Mouse (Mus musculus): ENCODE measurements around the gene Wdtc1.

GRCm38 (mm10) chr4:133285950-133286349 is 67.3 kb downstream of the Wdtc1 start:
- TF ChIP-seq CTCF (IDR thresholded peaks at IDR 0.05), result no peak
- no peak for TF ChIP-seq EP300 (IDR thresholded peaks at IDR 0.05; ENCODE audit: insufficient read depth, low read depth, low read length)

Measured in heart, adult 2 months (tissue).